Mouse (Mus musculus): ENCODE results near the gene Anks3.

GRCm38 (mm10) chr16:4940311-4940850 is 23.6 kb downstream of the Anks3 start:
- TF ChIP-seq CTCF (IDR thresholded peaks at IDR 0.05; ENCODE audit: low read depth) (no peak), EP300 (optimal IDR thresholded peaks at IDR 0.05) (no peak)

All from stomach, postnatal 0 days (tissue).